Mouse (Mus musculus) heart, embryonic 11.5 days (tissue): ENCODE measurements at regions not wholly inside any gene's neighbourhood (a gene's known extent, or its start where the extent isn't known, plus 50 kb on each side); places are given as distances from the start of the nearest gene placed in this dataset.
"Not testable (repeated sequence)": the region's sequence is repeated elsewhere in the genome, so short reads cannot be mapped to it uniquely, and the experiment has no call there.

Experiments used
- ATAC-seq: fragments of 200-750 bp; cut with Nextera tagmentation; replicated peaks from 2 replicates; pipeline ENCODE4 v1.8.0; 2017; ENCODE audit warnings: moderate library complexity; ENCODE audit not compliant: insufficient number of reproducible peaks, low FRiP score, low TSS enrichment
- H3K27ac ChIP-seq: fragments of 300-500 bp; sonication (generic); 2 replicates; pipeline ENCODE4 v1.5.1; 2014; ENCODE audit warnings: mild to moderate bottlenecking, low read depth, low read length
- H3K27me3 ChIP-seq: fragments of 300-500 bp; sonication (generic); 2 replicates; pipeline ENCODE4 v1.6.1; 2014; ENCODE audit warnings: mild to moderate bottlenecking, low read length, mixed read lengths; ENCODE audit not compliant: control insufficient read depth, insufficient read depth
- H3K36me3 ChIP-seq: fragments of 300-500 bp; sonication (generic); 2 replicates; pipeline ENCODE4 v1.6.1; 2014; ENCODE audit warnings: mild to moderate bottlenecking, low read length, moderate library complexity, mixed read lengths; ENCODE audit not compliant: control insufficient read depth, insufficient read depth
- H3K4me1 ChIP-seq: fragments of 300-500 bp; sonication (generic); 2 replicates; pipeline ENCODE4 v1.6.1; 2014; ENCODE audit warnings: low read length; ENCODE audit not compliant: control insufficient read depth, insufficient read depth
- H3K4me2 ChIP-seq: fragments of 300-500 bp; sonication (generic); 2 replicates; pipeline ENCODE4 v1.6.1; 2014; ENCODE audit warnings: mild to moderate bottlenecking, moderate library complexity
- H3K4me3 ChIP-seq: fragments of 300-500 bp; sonication (generic); 2 replicates; pipeline ENCODE4 v1.5.1; 2014; ENCODE audit warnings: low read depth, low read length
- H3K9ac ChIP-seq: fragments of 300-500 bp; sonication (generic); 2 replicates; pipeline ENCODE4 v1.6.1; 2014; ENCODE audit warnings: mild to moderate bottlenecking, low read depth, low read length, moderate library complexity
- H3K9me3 ChIP-seq: fragments of 300-500 bp; sonication (generic); replicated peaks from 2 replicates; pipeline ENCODE4 v1.6.1; 2016; ENCODE audit warnings: low read length; ENCODE audit not compliant: control insufficient read depth
- WGBS: fragments of 180-500 bp; shearing (Covaris S2); extraction: QIAGEN DNeasy Blood & Tissue Kit; methylation state at CpG from one replicate; pipeline ENCODE4 v1.1.7; 2014; ENCODE audit not compliant: insufficient replicate concordance; 5-methylcytosine and 5-hydroxymethylcytosine counted together

DNA sequence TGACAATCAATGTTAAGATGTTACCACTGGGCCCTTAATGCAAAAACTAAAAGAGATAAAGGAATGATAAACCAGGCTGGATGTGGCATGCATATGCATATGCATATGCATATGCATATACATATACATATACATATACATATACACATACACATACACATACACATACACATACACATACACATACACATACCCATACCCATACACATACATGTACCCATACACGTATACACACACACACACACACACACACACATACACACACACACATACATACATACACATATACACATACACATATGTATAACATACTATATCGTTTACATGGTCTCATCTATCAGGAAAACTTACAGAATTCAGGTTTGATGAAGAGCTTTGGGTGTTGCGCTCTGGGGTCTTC is 78.5 kb upstream of the Frem2 start:
- ATAC-seq: not testable (repeated sequence)

GRCm38 (mm10) chr3:53735147-53735546 is 78.0 kb upstream of the Frem2 start:
- H3K9me3 ChIP-seq: no peaks in the 10 kb centered on the region
- H3K4me2 ChIP-seq: no peak overlapping the region
- no peak overlapping the region for H3K27ac ChIP-seq
- no peaks in the 10 kb centered on the region for H3K27me3 ChIP-seq
- no peak overlapping the region for H3K9ac ChIP-seq
- no peaks in the 10 kb centered on the region for H3K36me3 ChIP-seq
- peaks cover 4% of the 10 kb centered on the region for H3K4me1 ChIP-seq
- ATAC-seq: no peak
- 32% methylated on average over 5 of the region's 5 CpGs for whole genome bisulfite sequencing
- no peak overlapping the region for H3K4me3 ChIP-seq

More for the DNA sequence above, 78.5 kb upstream of the Frem2 start:
- H3K36me3 ChIP-seq, H3K4me1 ChIP-seq, H3K27me3 ChIP-seq, H3K4me2 ChIP-seq, H3K9ac ChIP-seq, H3K9me3 ChIP-seq, H3K27ac ChIP-seq, H3K4me3 ChIP-seq: not testable (repeated sequence)
- 80% methylated on average over 3 of the region's 3 CpGs for WGBS

DNA sequence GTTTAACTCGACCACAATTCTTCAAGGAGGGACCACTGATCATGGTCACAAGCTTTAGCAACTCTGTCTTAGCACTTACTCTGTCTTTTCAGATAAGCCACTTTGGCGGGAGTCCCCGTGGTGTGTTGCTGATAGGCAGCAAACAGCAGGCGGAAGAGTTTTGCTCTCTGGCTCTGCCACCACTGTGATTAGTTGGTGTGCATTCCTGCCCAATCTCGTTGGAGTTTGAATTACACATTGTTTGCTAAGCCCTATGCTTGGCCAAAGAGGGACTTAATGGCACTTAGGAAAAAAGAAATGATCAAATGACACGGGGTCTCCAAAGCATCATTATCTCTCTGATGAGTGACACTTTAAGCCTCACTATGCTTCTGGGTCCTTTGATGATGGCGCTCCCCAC is 73.3 kb upstream of the Frem2 start:
- Histone ChIP-seq H3K9ac (no peak overlapping the region), H3K27me3 (no peaks in the 10 kb centered on the region), H3K27ac (peak overlapping the region; percentile 60), H3K36me3 (no peaks in the 10 kb centered on the region), H3K4me1 (peaks cover 4% of the 10 kb centered on the region), H3K9me3 (0 out of 2 replicates have a peak, but pooled peaks cover 2% of the 10 kb centered on the region), H3K4me2 (peak overlapping the region; percentile 56), H3K4me3 (peak overlapping the region; percentile 4; the same call in 1 of the 2 replicates)
- WGBS: 9% methylated on average over 7 of the region's 7 CpGs
- peak; percentile 49 for ATAC-seq

DNA sequence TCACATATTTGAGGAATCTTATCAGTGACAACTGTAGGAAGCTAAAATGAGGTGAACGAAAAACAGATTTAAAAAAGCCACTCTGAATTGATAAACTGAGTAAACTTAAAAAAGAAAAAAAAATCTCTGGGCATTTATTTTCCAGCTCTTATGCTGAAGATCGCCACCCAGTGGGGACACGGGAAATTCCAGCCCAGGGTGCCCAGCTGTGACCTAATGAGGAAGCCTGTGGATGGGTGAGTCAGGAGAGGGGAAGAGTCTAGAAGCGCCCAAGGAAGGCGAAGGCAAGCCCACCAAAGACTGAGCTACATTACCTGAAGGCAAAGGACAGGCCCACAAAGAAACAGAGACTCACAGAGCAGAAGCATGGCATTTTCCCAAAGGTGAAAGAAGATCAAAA is 72.7 kb upstream of the Frem2 start:
- Histone ChIP-seq H3K27ac (peak overlapping the region; percentile 60), H3K9ac (no peak overlapping the region), H3K36me3 (no peaks in the 10 kb centered on the region), H3K4me1 (peaks cover 4% of the 10 kb centered on the region), H3K9me3 (0 out of 2 replicates have a peak, but pooled peaks cover 2% of the 10 kb centered on the region), H3K4me3 (peak overlapping the region; percentile 4; the same call in 1 of the 2 replicates), H3K4me2 (peak overlapping the region; percentile 56), H3K27me3 (no peaks in the 10 kb centered on the region)
- ATAC-seq: no peak
- 12% methylated on average over 5 of the region's 5 CpGs for WGBS

GRCm38 (mm10) chr3:53729131-53729530 is 72.0 kb upstream of the Frem2 start:
- no peak for ATAC-seq
- Histone ChIP-seq H3K9me3 (0 out of 2 replicates have a peak, but pooled peaks cover 2% of the 10 kb centered on the region), H3K36me3 (no peaks in the 10 kb centered on the region), H3K4me2 (no peak overlapping the region), H3K27me3 (no peaks in the 10 kb centered on the region), H3K27ac (no peak overlapping the region), H3K4me3 (no peak overlapping the region), H3K4me1 (peaks cover 4% of the 10 kb centered on the region), H3K9ac (no peak overlapping the region)
- 91% methylated on average over 10 of the region's 10 CpGs for WGBS

GRCm38 (mm10) chr3:53727737-53728136 is 70.6 kb upstream of the Frem2 start:
- H3K4me1 ChIP-seq: peaks cover 4% of the 10 kb centered on the region
- H3K4me3 ChIP-seq: no peak overlapping the region
- ATAC-seq: no peak
- H3K9ac ChIP-seq: no peak overlapping the region
- H3K36me3 ChIP-seq: no peaks in the 10 kb centered on the region
- H3K4me2 ChIP-seq: no peak overlapping the region
- WGBS: 87% methylated on average over 1 of the region's 1 CpGs
- H3K27me3 ChIP-seq: no peaks in the 10 kb centered on the region
- H3K27ac ChIP-seq: no peak overlapping the region
- H3K9me3 ChIP-seq: 0 out of 2 replicates have a peak, but pooled peaks cover 2% of the 10 kb centered on the region

- H3K9me3 ChIP-seq: no peaks in the 10 kb centered on the region
- H3K4me1 ChIP-seq: peaks cover 5% of the 10 kb centered on the region; the same call in 1 of the 2 replicates
- H3K9ac ChIP-seq: no peak overlapping the region
- peak overlapping the region; percentile 32 for H3K27ac ChIP-seq
- ATAC-seq: no peak
- no peaks in the 10 kb centered on the region for H3K27me3 ChIP-seq
- H3K36me3 ChIP-seq: no peaks in the 10 kb centered on the region
- 54% methylated on average over 3 of the region's 3 CpGs for WGBS
- no peak overlapping the region for H3K4me3 ChIP-seq
- H3K4me2 ChIP-seq: no peak overlapping the region
Measured at GRCm38 (mm10) chr3:53707101-53707500, 49.9 kb upstream of the Frem2 start.
